Mouse (Mus musculus) adrenal gland, adult 8-10 months (tissue): ENCODE measurements around the gene Klk14. TPM values are rescaled to one million over a fixed set of nuclear protein-coding genes. Genes with fewer than 3 reads are reported as not detected.
"Not testable (repeated sequence)": the region's sequence is repeated elsewhere in the genome, so short reads cannot be mapped to it uniquely, and the experiment has no call there.

Source experiments
- DNase-seq: peaks from one replicate; pipeline ENCODE4 v3.0.0; 2022
- total RNA-seq, 4 experiments: library from RNA; stranded (reverse); gene quantifications; 2 replicates each; pipeline ENCODE4 v1.2.4; 2022

Klk14 gene
- total RNA-seq = not detected

GRCm38 (mm10) chr7:43690118-43690517 is at the start of gene Klk14:
Klk14 (plus strand) TSS chr7:43690418.
- no peak for DNase-seq

- DNase-seq = peak; percentile 77
Observed at GRCm38 (mm10) chr7:43642587-43642986, 47.6 kb upstream of the Klk14 start.

- DNase-seq = no peak
Observed at GRCm38 (mm10) chr7:43643046-43643652, 47.1 kb upstream of the Klk14 start.

GRCm38 (mm10) chr7:43652683-43653082 is 37.5 kb upstream of the Klk14 start:
- DNase-seq = no peak

GRCm38 (mm10) chr7:43654519-43654918 is 35.7 kb upstream of the Klk14 start:
- DNase-seq = no peak

GRCm38 (mm10) chr7:43656232-43656631 is 34.0 kb upstream of the Klk14 start:
- DNase-seq = no peak

- DNase-seq = no peak
Observed at GRCm38 (mm10) chr7:43660002-43660401, 30.2 kb upstream of the Klk14 start, which contains the start of gene Siglece. Siglece (minus strand) TSS chr7:43660161.

- DNase-seq = peak; percentile 53
Observed at GRCm38 (mm10) chr7:43662804-43663203, 27.4 kb upstream of the Klk14 start.

GRCm38 (mm10) chr7:43667221-43667620 is 23.0 kb upstream of the Klk14 start:
- not testable (repeated sequence) for DNase-seq

GRCm38 (mm10) chr7:43668582-43668981 is 21.6 kb upstream of the Klk14 start:
- no peak for DNase-seq

GRCm38 (mm10) chr7:43671064-43671808 is 19.0 kb upstream of the Klk14 start:
- no peak for DNase-seq

GRCm38 (mm10) chr7:43671809-43672580 is 18.2 kb upstream of the Klk14 start, which contains the start of gene Ctu1:
Ctu1 (plus strand) TSS chr7:43672016.
- peak; percentile 95 for DNase-seq

- no peak for DNase-seq
Observed at GRCm38 (mm10) chr7:43672581-43673260, 17.5 kb upstream of the Klk14 start.

GRCm38 (mm10) chr7:43675091-43675490 is 15.1 kb upstream of the Klk14 start:
- DNase-seq = no peak

- DNase-seq = no peak
Observed at GRCm38 (mm10) chr7:43678517-43678916, 11.7 kb upstream of the Klk14 start.

- DNase-seq = no peak
Observed at GRCm38 (mm10) chr7:43680960-43681359, 9.3 kb upstream of the Klk14 start.

GRCm38 (mm10) chr7:43682511-43682910 is 7.7 kb upstream of the Klk14 start:
- DNase-seq = not testable (repeated sequence)

GRCm38 (mm10) chr7:43685088-43685487 is 5.1 kb upstream of the Klk14 start:
- no peak for DNase-seq

- no peak for DNase-seq
Observed at GRCm38 (mm10) chr7:43710031-43710430, 19.8 kb downstream of the Klk14 start.

- no peak for DNase-seq
Observed at GRCm38 (mm10) chr7:43712267-43712666, 22.0 kb downstream of the Klk14 start, which contains the start of gene Klk13. Klk13 (plus strand) TSS chr7:43712567.

GRCm38 (mm10) chr7:43712917-43713316 is 22.7 kb downstream of the Klk14 start:
- DNase-seq = no peak

GRCm38 (mm10) chr7:43713741-43714351 is 23.6 kb downstream of the Klk14 start:
- DNase-seq = no peak
